Mouse (Mus musculus) adrenal gland, postnatal 4 days (tissue): ENCODE data around the gene Hcar1. TPM values are rescaled to one million over a fixed set of nuclear protein-coding genes. Genes with fewer than 3 reads are reported as not detected.

Experiments used
- DNase-seq, 2 experiments: peaks; one replicate each; pipeline ENCODE4 v3.0.0; 2021 to 2022; ENCODE audit warnings: low spot score in 2 of 2, mixed read lengths in 2 of 2
- total RNA-seq, 2 experiments: library from RNA; stranded (reverse); gene quantifications; 2 replicates each; pipeline ENCODE4 v1.2.3; 2021

Hcar1 gene
- total RNA-seq, 2 experiments from 2014 or later = 7.2 to 9.6 TPM

- no peak for DNase-seq
Measured at GRCm38 (mm10) chr5:123865365-123865764, 14.5 kb downstream of the Hcar1 start, which contains the start of gene Hcar2. TSS of gene Hcar2 (minus strand) at chr5:123865499.

- no peak for DNase-seq
Measured at GRCm38 (mm10) chr5:123863934-123864333, 15.9 kb downstream of the Hcar1 start.

- DNase-seq = no peak
Measured at GRCm38 (mm10) chr5:123862374-123863350, 17.2 kb downstream of the Hcar1 start.

GRCm38 (mm10) chr5:123858798-123859197 lies 21.0 kb downstream of the Hcar1 start:
- DNase-seq = no peak

- DNase-seq = no peak
Measured at GRCm38 (mm10) chr5:123854511-123854910, 25.3 kb downstream of the Hcar1 start.

GRCm38 (mm10) chr5:123853877-123854504 lies 25.8 kb downstream of the Hcar1 start:
- DNase-seq = no peak

- DNase-seq = no peak
Measured at GRCm38 (mm10) chr5:123851398-123851797, 28.4 kb downstream of the Hcar1 start.

GRCm38 (mm10) chr5:123844316-123844715 lies 35.5 kb downstream of the Hcar1 start:
- no peak for DNase-seq

- no peak for DNase-seq
Measured at GRCm38 (mm10) chr5:123843816-123844215, 36.0 kb downstream of the Hcar1 start.

- no peak for DNase-seq
Measured at GRCm38 (mm10) chr5:123842935-123843282, 36.9 kb downstream of the Hcar1 start.

- DNase-seq = no peak
Measured at GRCm38 (mm10) chr5:123842221-123842934, 37.4 kb downstream of the Hcar1 start.

- DNase-seq = no peak
Measured at GRCm38 (mm10) chr5:123837371-123837770, 42.4 kb downstream of the Hcar1 start.

GRCm38 (mm10) chr5:123834836-123835235 lies 45.0 kb downstream of the Hcar1 start:
- no peak for DNase-seq

- DNase-seq = no peak
Measured at GRCm38 (mm10) chr5:123832309-123832708, 47.5 kb downstream of the Hcar1 start.

GRCm38 (mm10) chr5:123827659-123828091 lies 52.1 kb downstream of the Hcar1 start:
- no peak for DNase-seq

Other genes starting within 250 kb of the Hcar1 start
- 10 to 100 TPM; 61.1 to 69.9 TPM for gene Clip1, start 195.4 kb downstream of the Hcar1 start, total RNA-seq
- 10 to 100 TPM; 63.1 to 69.9 TPM for gene Zcchc8, start 158.9 kb downstream of the Hcar1 start, total RNA-seq
- 100 to 1,000 TPM in 1 of 2 experiments, 10 to 100 TPM in 1; 98.7 to 101 TPM for gene Rsrc2, start 130.6 kb downstream of the Hcar1 start, total RNA-seq
- gene Kntc1, start 130.3 kb downstream of the Hcar1 start, total RNA-seq = 10 to 100 TPM; 14.3 to 22.3 TPM
- gene Hcar2, start 14.5 kb downstream of the Hcar1 start, total RNA-seq = 1 to 10 TPM in 1 of 2 experiments, under 1 TPM in 1; 0.59 to 1.4 TPM
- gene Denr, start 27.2 kb upstream of the Hcar1 start, total RNA-seq = 10 to 100 TPM; 77.3 to 80.0 TPM
- gene Gm43518, start 47.4 kb upstream of the Hcar1 start, total RNA-seq = 1 to 10 TPM; 1.7 to 2.2 TPM
- 1 to 10 TPM; 5.4 to 8.0 TPM for gene Ccdc62, start 50.7 kb upstream of the Hcar1 start, total RNA-seq
- 10 to 100 TPM; 16.3 to 23.6 TPM for gene Hip1r, start 93.6 kb upstream of the Hcar1 start, total RNA-seq
- gene Vps37b, start 152.2 kb upstream of the Hcar1 start, total RNA-seq = 10 to 100 TPM; 61.4 to 64.1 TPM
- gene Abcb9, start 215.8 kb upstream of the Hcar1 start, total RNA-seq = 1 to 10 TPM; 5.8 to 7.2 TPM
- gene Ogfod2, start 232.3 kb upstream of the Hcar1 start, total RNA-seq = 10 to 100 TPM; 36.7 to 36.9 TPM
- 10 to 100 TPM; 77.2 to 80.9 TPM for gene Arl6ip4, start 236.1 kb upstream of the Hcar1 start, total RNA-seq